In the genomic region with DNA sequence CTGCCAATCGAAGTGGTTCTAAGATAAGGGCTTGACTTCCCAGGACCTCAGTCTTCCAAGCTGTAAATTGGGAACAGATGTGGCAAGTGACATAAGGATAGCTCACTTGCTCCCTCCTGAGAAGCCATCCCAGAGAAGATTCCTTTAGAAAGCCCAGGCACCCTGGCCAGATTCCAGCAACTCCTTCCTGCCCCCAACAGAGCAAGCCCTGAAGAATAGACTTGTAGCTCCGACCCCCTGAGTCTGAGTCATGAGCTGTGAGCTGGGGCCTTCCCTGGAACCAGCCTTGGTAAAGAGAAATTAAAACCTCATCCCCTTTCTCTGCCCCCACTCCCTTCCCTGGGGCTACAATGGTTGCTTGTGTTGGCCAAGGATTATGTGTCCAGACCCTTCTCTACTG, we compare ENCODE assay signal across 19 mouse cellular contexts. TPM values are rescaled to one million over a fixed set of nuclear protein-coding genes. Genes with fewer than 3 reads are reported as not detected.
DNase-seq lines count a peak whose midpoint lies in the region; ATAC-seq and TF ChIP-seq lines count a peak whose summit lies in the region.
"Had no signal": no experiment of that assay in that cellular context is flagged by ENCODE, and none has a peak within 500 bp of the region (broad histone marks: within the 10 kb centered on the region; RNA-seq: fewer than 3 reads in every experiment).

No protein-coding gene starts in this region.

- no peak overlapping the region for H3K9ac ChIP-seq in lung, embryonic 14.5 days
- H3K9ac ChIP-seq in hindbrain, embryonic 13.5 days = no peak overlapping the region
- H3K9ac ChIP-seq: embryonic facial prominence, embryonic 13.5 days; forebrain, embryonic 12.5 days; heart, embryonic 12.5 days had no signal

- H3K9me3 ChIP-seq in lung, embryonic 14.5 days (ENCODE audit: low read depth, low read length) = no peaks in the 10 kb centered on the region
- H3K9me3 ChIP-seq in hindbrain, embryonic 13.5 days = no peaks in the 10 kb centered on the region
- H3K9me3 ChIP-seq: embryonic facial prominence, embryonic 13.5 days; forebrain, embryonic 12.5 days; heart, embryonic 12.5 days had no signal

- WGBS in lung, embryonic 14.5 days = 61% methylated on average over 2 of the region's 2 CpGs
- WGBS in lung, adult 2 months = 35% methylated on average over 2 of the region's 2 CpGs
- WGBS in small intestine, adult 2 months = 55% methylated on average over 2 of the region's 2 CpGs
- 68% methylated on average over 2 of the region's 2 CpGs for WGBS in hindbrain, embryonic 13.5 days

- H3K4me2 ChIP-seq in lung, embryonic 14.5 days = no peak overlapping the region
- no peak overlapping the region for H3K4me2 ChIP-seq in hindbrain, embryonic 13.5 days
- H3K4me2 ChIP-seq: forebrain, embryonic 12.5 days; heart, embryonic 12.5 days had no signal

- no peak for ATAC-seq in lung, embryonic 14.5 days (ENCODE audit: insufficient read depth)
- ATAC-seq in hindbrain, embryonic 13.5 days (ENCODE audit: low FRiP score) = no peak
- ATAC-seq: forebrain, embryonic 16.5 days had no signal

- H3K27ac ChIP-seq in lung, embryonic 14.5 days (ENCODE audit: low read depth) = no peak overlapping the region
- 0 out of 2 replicates have a peak overlapping the region, but pooled peaks have one; percentile 4 for H3K27ac ChIP-seq in small intestine, adult 2 months (ENCODE audit: insufficient read depth, low read depth, low read length)
- H3K27ac ChIP-seq in hindbrain, embryonic 13.5 days = no peak overlapping the region
- H3K27ac ChIP-seq: embryonic facial prominence, embryonic 13.5 days; forebrain, embryonic 12.5 days; hindbrain, postnatal 0 days had no signal

- no peak for TF ChIP-seq POLR2A in lung, adult 2 months (IDR thresholded peaks at IDR 0.05; ENCODE audit: borderline replicate concordance, extremely low read depth, low read depth, low read length)
- no peak for TF ChIP-seq POLR2A in small intestine, adult 2 months (IDR thresholded peaks at IDR 0.05; ENCODE audit: low read depth, low read length)

- no peaks in the 10 kb centered on the region for H3K36me3 ChIP-seq in lung, embryonic 14.5 days (ENCODE audit: insufficient read depth)
- H3K36me3 ChIP-seq in small intestine, adult 2 months (ENCODE audit: control insufficient read depth, insufficient read depth, low read length) = no peaks in the 10 kb centered on the region
- H3K36me3 ChIP-seq in hindbrain, embryonic 13.5 days = no peaks in the 10 kb centered on the region
- H3K36me3 ChIP-seq: embryonic facial prominence, embryonic 13.5 days; forebrain, embryonic 12.5 days; heart, embryonic 12.5 days had no signal

- no peaks in the 10 kb centered on the region for H3K27me3 ChIP-seq in lung, embryonic 14.5 days (ENCODE audit: insufficient read depth, low read length)
- peaks cover 7% of the 10 kb centered on the region; the same call in 1 of the 2 replicates for H3K27me3 ChIP-seq in small intestine, adult 2 months (ENCODE audit: control insufficient read depth, insufficient read depth, low read length)
- peaks cover 54% of the 10 kb centered on the region for H3K27me3 ChIP-seq in hindbrain, embryonic 13.5 days

- no peaks in the 10 kb centered on the region for H3K4me1 ChIP-seq in lung, embryonic 14.5 days (ENCODE audit: insufficient read depth)
- H3K4me1 ChIP-seq in lung, adult 2 months (ENCODE audit: control insufficient read depth, insufficient read depth, low read length) = peaks cover 4% of the 10 kb centered on the region; the same call in 1 of the 2 replicates
- H3K4me1 ChIP-seq in small intestine, adult 2 months (ENCODE audit: control insufficient read depth, insufficient read depth, insufficient read length, low read length) = no peaks in the 10 kb centered on the region
- H3K4me1 ChIP-seq in hindbrain, embryonic 13.5 days (replicated peaks) = peaks cover 18% of the 10 kb centered on the region

- H3K4me3 ChIP-seq in lung, embryonic 14.5 days (ENCODE audit: low read depth, low read length) = no peak overlapping the region
- H3K4me3 ChIP-seq in lung, adult 2 months (replicated peaks; ENCODE audit: extremely low read depth, low read depth, low read length) = no peak overlapping the region
- H3K4me3 ChIP-seq in small intestine, adult 2 months (ENCODE audit: low read depth, low read length) = no peak overlapping the region
- no peak overlapping the region for H3K4me3 ChIP-seq in hindbrain, embryonic 13.5 days
- H3K4me3 ChIP-seq: forebrain, embryonic 12.5 days; heart, embryonic 12.5 days had no signal

- TF ChIP-seq CTCF in lung, embryonic 14.5 days (IDR thresholded peaks at IDR 0.05; ENCODE audit: low read depth) = no peak
- no peak for TF ChIP-seq CTCF in lung, adult 2 months (IDR thresholded peaks at IDR 0.05; ENCODE audit: insufficient read depth, low read length)
- no peak for TF ChIP-seq CTCF in small intestine, adult 2 months (IDR thresholded peaks at IDR 0.05; ENCODE audit: extremely low read depth, insufficient read length, insufficient replicate concordance, low read depth, low read length)

- peak; percentile 64 for DNase-seq in lung, embryonic 14.5 days
- DNase-seq in lung, adult 2 months = no peak
- DNase-seq in 3T3-L1 (ENCODE audit: low read depth, low spot score) = peak; percentile 94
- peak; percentile 19 for DNase-seq in Muller cell, postnatal 12 days (ENCODE audit: inconsistent ontology term)
- no peak for DNase-seq in frontal cortex, postnatal 36 days (ENCODE audit: low spot score in 2 of 2)
- DNase-seq: adrenal gland, postnatal 10 days; cerebellum, adult 11 months; cerebellum, adult 8-10 months; cerebellum, postnatal 14 days; embryo, embryonic 11 days had no signal

RNA-seq across cellular contexts. Expression of a gene that starts 1.3 kb away (rescaled TPM):
- 1.5 and 1.8 TPM in 2 replicates for polyA plus RNA-seq in lung, embryonic 14.5 days (2014; fragmentation: Nextera tagmentation; extraction: Ambion mirVana)
- polyA plus RNA-seq in lung, adult 2 months (2012; rRNA removed) = 3.6 TPM in 2 replicates
- 1.3 and 1.8 TPM in 2 replicates for polyA plus RNA-seq in small intestine, adult 2 months (2012; rRNA removed)
- 0.14 and 0.31 TPM in 2 replicates for polyA plus RNA-seq in hindbrain, embryonic 13.5 days (2015; fragmentation: Nextera tagmentation; extraction: Ambion mirVana)

RNA-seq across cellular contexts. Expression of a gene that starts 23.1 kb away (rescaled TPM):
- not detected in 2 replicates for polyA plus RNA-seq in lung, embryonic 14.5 days (2014; fragmentation: Nextera tagmentation; extraction: Ambion mirVana)
- 6.2 and 8.0 TPM in 2 replicates for polyA plus RNA-seq in lung, adult 2 months (2012; rRNA removed)
- polyA plus RNA-seq in small intestine, adult 2 months (2012; rRNA removed) = 0.65 and 1.3 TPM in 2 replicates
- polyA plus RNA-seq in hindbrain, embryonic 13.5 days (2015; fragmentation: Nextera tagmentation; extraction: Ambion mirVana) = 0.06 TPM in 1 of 2 replicates, not detected in the other
- polyA plus RNA-seq: brain, embryonic 14.5 days; embryonic facial prominence, embryonic 13.5 days; forebrain, embryonic 12.5 days; forebrain, embryonic 16.5 days; heart, embryonic 12.5 days; hindbrain, postnatal 0 days; intestine, embryonic 14.5 days had no signal

Comparison
In these comparisons a context has a peak if more than half of its experiments do, and no peak if none do; other contexts are left out.
1. DNase-seq: peak in lung, embryonic 14.5 days (single experiment), 3T3-L1 (single experiment) and Muller cell, postnatal 12 days (single experiment); none in lung, adult 2 months (single experiment) and frontal cortex, postnatal 36 days (0 of 2).